Mouse (Mus musculus): ENCODE results near the gene Grin2a. TPM values are rescaled to one million over a fixed set of nuclear protein-coding genes. Genes with fewer than 3 reads are reported as not detected.

The Grin2a gene
- polyA plus RNA-seq (2014; fragmentation: Nextera tagmentation; extraction: Ambion mirVana) = 0.47 TPM in 2 replicates

- peak within 1 kb of the TSS; percentile 91 for H3K4me2 ChIP-seq (ENCODE audit: low read length)
- peak; percentile 33 for DNase-seq (ENCODE audit: low spot score)
- 0 out of 2 replicates have a peak, but pooled peaks have one; percentile 13 for ATAC-seq
- H3K9ac ChIP-seq (ENCODE audit: low read length) = peak within 1 kb of the TSS; percentile 52
- peak within 1 kb of the TSS; percentile 44 for H3K4me3 ChIP-seq (ENCODE audit: low read depth, low read length)
- H3K36me3 ChIP-seq (ENCODE audit: control insufficient read depth, insufficient read depth, low read length) = no peaks in the 10 kb centered on the region
- H3K9me3 ChIP-seq (replicated peaks; ENCODE audit: control insufficient read depth, low read length) = no peaks in the 10 kb centered on the region
- H3K27me3 ChIP-seq (replicated peaks; ENCODE audit: control insufficient read depth, insufficient read depth, low read length) = peaks cover 49% of the 10 kb centered on the region
- under 1% methylated on average over 67 of the region's 69 CpGs for WGBS
- peaks cover 6% of the 10 kb centered on the region; the same call in 1 of the 2 replicates for H3K4me1 ChIP-seq (ENCODE audit: control insufficient read depth, insufficient read depth, low read length)
- no peak within 1 kb of the TSS for H3K27ac ChIP-seq (ENCODE audit: low read depth, low read length)
Observed at GRCm38 (mm10) chr16:9994951-9995813, at the start of gene Grin2a. Gene Grin2a, minus strand, starts transcription at chr16:9995560.

- 88% methylated on average over 7 of the region's 7 CpGs for WGBS
- H3K9ac ChIP-seq (ENCODE audit: low read length) = no peak overlapping the region
- H3K27me3 ChIP-seq (replicated peaks; ENCODE audit: control insufficient read depth, insufficient read depth, low read length) = no peaks in the 10 kb centered on the region
- no peak for DNase-seq (ENCODE audit: low spot score)
- H3K4me3 ChIP-seq (ENCODE audit: low read depth, low read length) = no peak overlapping the region
- H3K4me2 ChIP-seq (ENCODE audit: low read length) = no peak overlapping the region
- no peaks in the 10 kb centered on the region for H3K36me3 ChIP-seq (ENCODE audit: control insufficient read depth, insufficient read depth, low read length)
- H3K9me3 ChIP-seq (replicated peaks; ENCODE audit: control insufficient read depth, low read length) = no peaks in the 10 kb centered on the region
- no peaks in the 10 kb centered on the region for H3K4me1 ChIP-seq (ENCODE audit: control insufficient read depth, insufficient read depth, low read length)
- ATAC-seq = no peak
- H3K27ac ChIP-seq (ENCODE audit: low read depth, low read length) = no peak overlapping the region
Observed at GRCm38 (mm10) chr16:10035582-10036215, 40.3 kb upstream of the Grin2a start.

- 86% methylated on average over 4 of the region's 4 CpGs for WGBS
- Histone ChIP-seq H3K36me3 (ENCODE audit: control insufficient read depth, insufficient read depth, low read length) (no peaks in the 10 kb centered on the region), H3K27me3 (replicated peaks; ENCODE audit: control insufficient read depth, insufficient read depth, low read length) (no peaks in the 10 kb centered on the region), H3K4me3 (ENCODE audit: low read depth, low read length) (no peak overlapping the region), H3K4me2 (ENCODE audit: low read length) (no peak overlapping the region), H3K4me1 (ENCODE audit: control insufficient read depth, insufficient read depth, low read length) (no peaks in the 10 kb centered on the region), H3K9me3 (replicated peaks; ENCODE audit: control insufficient read depth, low read length) (no peaks in the 10 kb centered on the region), H3K27ac (ENCODE audit: low read depth, low read length) (no peak overlapping the region), H3K9ac (ENCODE audit: low read length) (no peak overlapping the region)
- ATAC-seq = no peak
- DNase-seq (ENCODE audit: low spot score) = no peak
Observed at GRCm38 (mm10) chr16:10033416-10033979, 38.1 kb upstream of the Grin2a start.

- Histone ChIP-seq H3K4me3 (ENCODE audit: low read depth, low read length) (no peak overlapping the region), H3K9me3 (replicated peaks; ENCODE audit: control insufficient read depth, low read length) (no peaks in the 10 kb centered on the region), H3K27me3 (replicated peaks; ENCODE audit: control insufficient read depth, insufficient read depth, low read length) (no peaks in the 10 kb centered on the region), H3K4me2 (ENCODE audit: low read length) (no peak overlapping the region), H3K36me3 (ENCODE audit: control insufficient read depth, insufficient read depth, low read length) (no peaks in the 10 kb centered on the region), H3K4me1 (ENCODE audit: control insufficient read depth, insufficient read depth, low read length) (no peaks in the 10 kb centered on the region), H3K27ac (ENCODE audit: low read depth, low read length) (no peak overlapping the region), H3K9ac (ENCODE audit: low read length) (no peak overlapping the region)
- DNase-seq (ENCODE audit: low spot score) = no peak
- no peak for ATAC-seq
Observed at GRCm38 (mm10) chr16:10031891-10032290, 36.5 kb upstream of the Grin2a start.

- no peak overlapping the region for H3K27ac ChIP-seq (ENCODE audit: low read depth, low read length)
- ATAC-seq (no peak), DNase-seq (ENCODE audit: low spot score) (no peak)
- no peaks in the 10 kb centered on the region for H3K9me3 ChIP-seq (replicated peaks; ENCODE audit: control insufficient read depth, low read length)
- 84% methylated on average over 6 of the region's 6 CpGs for WGBS
- no peaks in the 10 kb centered on the region for H3K36me3 ChIP-seq (ENCODE audit: control insufficient read depth, insufficient read depth, low read length)
- H3K4me1 ChIP-seq (ENCODE audit: control insufficient read depth, insufficient read depth, low read length) = no peaks in the 10 kb centered on the region
- H3K4me3 ChIP-seq (ENCODE audit: low read depth, low read length) = no peak overlapping the region
- H3K4me2 ChIP-seq (ENCODE audit: low read length) = no peak overlapping the region
- no peak overlapping the region for H3K9ac ChIP-seq (ENCODE audit: low read length)
- no peaks in the 10 kb centered on the region for H3K27me3 ChIP-seq (replicated peaks; ENCODE audit: control insufficient read depth, insufficient read depth, low read length)
Observed at GRCm38 (mm10) chr16:10026741-10027140, 31.4 kb upstream of the Grin2a start.

GRCm38 (mm10) chr16:10009743-10010142, 14.4 kb upstream of the Grin2a start:
- Histone ChIP-seq H3K4me3 (ENCODE audit: low read depth, low read length) (no peak overlapping the region), H3K36me3 (ENCODE audit: control insufficient read depth, insufficient read depth, low read length) (no peaks in the 10 kb centered on the region), H3K27me3 (replicated peaks; ENCODE audit: control insufficient read depth, insufficient read depth, low read length) (no peaks in the 10 kb centered on the region), H3K4me2 (ENCODE audit: low read length) (no peak overlapping the region), H3K9me3 (replicated peaks; ENCODE audit: control insufficient read depth, low read length) (no peaks in the 10 kb centered on the region), H3K27ac (ENCODE audit: low read depth, low read length) (no peak overlapping the region), H3K9ac (ENCODE audit: low read length) (no peak overlapping the region), H3K4me1 (ENCODE audit: control insufficient read depth, insufficient read depth, low read length) (no peaks in the 10 kb centered on the region)
- ATAC-seq (no peak), DNase-seq (ENCODE audit: low spot score) (no peak)
- 73% methylated on average over 1 of the region's 1 CpGs for WGBS

- Histone ChIP-seq H3K27me3 (replicated peaks; ENCODE audit: control insufficient read depth, insufficient read depth, low read length) (no peaks in the 10 kb centered on the region), H3K4me3 (ENCODE audit: low read depth, low read length) (no peak overlapping the region), H3K9ac (ENCODE audit: low read length) (no peak overlapping the region), H3K9me3 (replicated peaks; ENCODE audit: control insufficient read depth, low read length) (no peaks in the 10 kb centered on the region), H3K4me1 (ENCODE audit: control insufficient read depth, insufficient read depth, low read length) (no peaks in the 10 kb centered on the region), H3K36me3 (ENCODE audit: control insufficient read depth, insufficient read depth, low read length) (no peaks in the 10 kb centered on the region), H3K27ac (ENCODE audit: low read depth, low read length) (no peak overlapping the region), H3K4me2 (ENCODE audit: low read length) (no peak overlapping the region)
- 84% methylated on average over 5 of the region's 5 CpGs for WGBS
- DNase-seq (ENCODE audit: low spot score) (no peak), ATAC-seq (no peak)
Observed at GRCm38 (mm10) chr16:10005606-10006005, 10.2 kb upstream of the Grin2a start.

GRCm38 (mm10) chr16:10004096-10004495, 8.7 kb upstream of the Grin2a start:
- DNase-seq (ENCODE audit: low spot score) (no peak), ATAC-seq (no peak)
- Histone ChIP-seq H3K27me3 (replicated peaks; ENCODE audit: control insufficient read depth, insufficient read depth, low read length) (no peaks in the 10 kb centered on the region), H3K9ac (ENCODE audit: low read length) (no peak overlapping the region), H3K27ac (ENCODE audit: low read depth, low read length) (no peak overlapping the region), H3K4me2 (ENCODE audit: low read length) (no peak overlapping the region), H3K4me3 (ENCODE audit: low read depth, low read length) (no peak overlapping the region), H3K9me3 (replicated peaks; ENCODE audit: control insufficient read depth, low read length) (no peaks in the 10 kb centered on the region), H3K4me1 (ENCODE audit: control insufficient read depth, insufficient read depth, low read length) (no peaks in the 10 kb centered on the region), H3K36me3 (ENCODE audit: control insufficient read depth, insufficient read depth, low read length) (no peaks in the 10 kb centered on the region)
- WGBS = 86% methylated on average over 4 of the region's 4 CpGs

- no peaks in the 10 kb centered on the region for H3K4me1 ChIP-seq (ENCODE audit: control insufficient read depth, insufficient read depth, low read length)
- H3K27ac ChIP-seq (ENCODE audit: low read depth, low read length) = no peak overlapping the region
- ATAC-seq (no peak), DNase-seq (ENCODE audit: low spot score) (no peak)
- no peak overlapping the region for H3K4me2 ChIP-seq (ENCODE audit: low read length)
- H3K4me3 ChIP-seq (ENCODE audit: low read depth, low read length) = no peak overlapping the region
- H3K36me3 ChIP-seq (ENCODE audit: control insufficient read depth, insufficient read depth, low read length) = no peaks in the 10 kb centered on the region
- no peaks in the 10 kb centered on the region for H3K9me3 ChIP-seq (replicated peaks; ENCODE audit: control insufficient read depth, low read length)
- 52% methylated on average over 1 of the region's 1 CpGs for WGBS
- H3K9ac ChIP-seq (ENCODE audit: low read length) = no peak overlapping the region
- no peaks in the 10 kb centered on the region for H3K27me3 ChIP-seq (replicated peaks; ENCODE audit: control insufficient read depth, insufficient read depth, low read length)
Observed at GRCm38 (mm10) chr16:10003001-10003400, 7.6 kb upstream of the Grin2a start.
